In genomic region chr12:100414717-100415398, GRCm38 (mm10) we compare ENCODE assay signal across 21 mouse cellular contexts.
DNase-seq lines count a peak whose midpoint lies in the region; ATAC-seq and TF ChIP-seq lines count a peak whose summit lies in the region.
"Had no signal": no experiment of that assay in that cellular context is flagged by ENCODE, and none has a peak within 500 bp of the region (broad histone marks: within the 10 kb centered on the region; RNA-seq: fewer than 3 reads in every experiment).

No protein-coding gene starts in this region.

- H3K36me3 ChIP-seq in heart, adult 2 months (ENCODE audit: control insufficient read depth, insufficient read depth, low read length) = peaks cover 2% of the 10 kb centered on the region; the same call in 1 of the 2 replicates
- peaks cover 24% of the 10 kb centered on the region for H3K36me3 ChIP-seq in hindbrain, embryonic 13.5 days
- H3K36me3 ChIP-seq in hindbrain, postnatal 0 days (ENCODE audit: insufficient read depth, low read length) = peaks cover 9% of the 10 kb centered on the region; the same call in 1 of the 2 replicates
- H3K36me3 ChIP-seq in lung, embryonic 14.5 days (ENCODE audit: insufficient read depth) = peaks cover 15% of the 10 kb centered on the region
- H3K36me3 ChIP-seq in stomach, embryonic 16.5 days (ENCODE audit: control insufficient read depth, insufficient read depth, low read length) = no peaks in the 10 kb centered on the region
- H3K36me3 ChIP-seq: liver, embryonic 15.5 days had no signal

- WGBS in heart, adult 2 months = 67% methylated on average over 14 of the region's 14 CpGs
- WGBS in hindbrain, embryonic 13.5 days = 78% methylated on average over 14 of the region's 14 CpGs
- 72% methylated on average over 14 of the region's 14 CpGs for WGBS in hindbrain, postnatal 0 days
- WGBS in lung, embryonic 14.5 days = 56% methylated on average over 14 of the region's 14 CpGs
- WGBS in stomach, embryonic 16.5 days = 65% methylated on average over 14 of the region's 14 CpGs

- TF ChIP-seq POLR2A in heart, adult 2 months (IDR thresholded peaks at IDR 0.05; ENCODE audit: insufficient read depth, low read depth, low read length) = no peak

- TF ChIP-seq EP300 in heart, adult 2 months (IDR thresholded peaks at IDR 0.05; ENCODE audit: insufficient read depth, low read depth, low read length) = no peak

- 0 out of 2 replicates have a peak, but pooled peaks have one; percentile 36 for ATAC-seq in hindbrain, embryonic 13.5 days (ENCODE audit: low FRiP score)
- no peak for ATAC-seq in hindbrain, postnatal 0 days
- ATAC-seq in lung, embryonic 14.5 days (ENCODE audit: insufficient read depth) = peak; percentile 71
- ATAC-seq in stomach, embryonic 16.5 days (ENCODE audit: insufficient read depth, low FRiP score) = peak; percentile 69
- ATAC-seq: midbrain, embryonic 15.5 days had no signal

- H3K27me3 ChIP-seq in heart, adult 2 months (ENCODE audit: control insufficient read depth, insufficient read depth, low read length) = no peaks in the 10 kb centered on the region
- H3K27me3 ChIP-seq in hindbrain, embryonic 13.5 days = no peaks in the 10 kb centered on the region
- H3K27me3 ChIP-seq in hindbrain, postnatal 0 days (ENCODE audit: insufficient read depth, low read length) = no peaks in the 10 kb centered on the region
- no peaks in the 10 kb centered on the region for H3K27me3 ChIP-seq in lung, embryonic 14.5 days (ENCODE audit: insufficient read depth, low read length)
- H3K27me3 ChIP-seq in stomach, embryonic 16.5 days (ENCODE audit: control insufficient read depth, insufficient read depth, low read length) = no peaks in the 10 kb centered on the region
- H3K27me3 ChIP-seq: liver, embryonic 15.5 days; megakaryocyte, embryonic 14.5 days; midbrain, embryonic 15.5 days had no signal

- TF ChIP-seq CTCF in heart, adult 2 months (IDR thresholded peaks at IDR 0.05) = peak; percentile 20; the same call in 1 of the 2 replicates
- TF ChIP-seq CTCF in hindbrain, postnatal 0 days (IDR thresholded peaks at IDR 0.05; ENCODE audit: low read depth) = no peak
- TF ChIP-seq CTCF in lung, embryonic 14.5 days (IDR thresholded peaks at IDR 0.05; ENCODE audit: low read depth) = no peak

- no peak overlapping the region for H3K4me2 ChIP-seq in hindbrain, embryonic 13.5 days
- H3K4me2 ChIP-seq in hindbrain, postnatal 0 days (ENCODE audit: low read depth, low read length) = no peak overlapping the region
- H3K4me2 ChIP-seq in lung, embryonic 14.5 days = no peak overlapping the region
- no peak overlapping the region for H3K4me2 ChIP-seq in stomach, embryonic 16.5 days (ENCODE audit: low read depth, low read length)
- H3K4me2 ChIP-seq: liver, embryonic 15.5 days; midbrain, embryonic 15.5 days had no signal

- no peak overlapping the region for H3K4me3 ChIP-seq in heart, adult 2 months
- H3K4me3 ChIP-seq in hindbrain, embryonic 13.5 days = no peak overlapping the region
- no peak overlapping the region for H3K4me3 ChIP-seq in hindbrain, postnatal 0 days (ENCODE audit: low read length)
- H3K4me3 ChIP-seq in lung, embryonic 14.5 days (ENCODE audit: low read depth, low read length) = no peak overlapping the region
- no peak overlapping the region for H3K4me3 ChIP-seq in stomach, embryonic 16.5 days (replicated peaks; ENCODE audit: low read length)
- H3K4me3 ChIP-seq: hindbrain, embryonic 10.5 days; liver, embryonic 15.5 days; megakaryocyte, embryonic 14.5 days; midbrain, embryonic 15.5 days had no signal

- no peak overlapping the region for H3K9ac ChIP-seq in heart, adult 2 months (ENCODE audit: low read depth, low read length)
- no peak overlapping the region for H3K9ac ChIP-seq in hindbrain, embryonic 13.5 days
- H3K9ac ChIP-seq in hindbrain, postnatal 0 days (replicated peaks; ENCODE audit: low read length) = no peak overlapping the region
- H3K9ac ChIP-seq in lung, embryonic 14.5 days = no peak overlapping the region
- H3K9ac ChIP-seq in stomach, embryonic 16.5 days (ENCODE audit: low read length) = peak overlapping the region; percentile 11; the same call in 1 of the 2 replicates
- H3K9ac ChIP-seq: liver, embryonic 15.5 days; midbrain, embryonic 15.5 days had no signal

- no peaks in the 10 kb centered on the region for H3K79me2 ChIP-seq in heart, adult 2 months (replicated peaks; ENCODE audit: control insufficient read depth, insufficient read depth, low read length)

- intact Hi-C loops in heart, adult 2 months (cut with DNase I) = no loop called here
- intact Hi-C loops in heart, postnatal 25 days (cut with DNase I) = no loop called here

- no peaks in the 10 kb centered on the region for H3K9me3 ChIP-seq in hindbrain, embryonic 13.5 days
- H3K9me3 ChIP-seq in hindbrain, postnatal 0 days (ENCODE audit: low read length) = no peaks in the 10 kb centered on the region
- no peaks in the 10 kb centered on the region for H3K9me3 ChIP-seq in lung, embryonic 14.5 days (ENCODE audit: low read depth, low read length)
- no peaks in the 10 kb centered on the region for H3K9me3 ChIP-seq in stomach, embryonic 16.5 days (replicated peaks; ENCODE audit: control insufficient read depth, low read length)
- H3K9me3 ChIP-seq: hindbrain, embryonic 10.5 days; liver, embryonic 15.5 days; megakaryocyte, embryonic 14.5 days; midbrain, embryonic 15.5 days had no signal

- peaks cover 2% of the 10 kb centered on the region for H3K4me1 ChIP-seq in heart, adult 2 months (ENCODE audit: control insufficient read depth, insufficient read depth, low read length)
- 0 out of 2 replicates have a peak, but pooled peaks cover 8% of the 10 kb centered on the region for H3K4me1 ChIP-seq in hindbrain, embryonic 13.5 days (replicated peaks)
- no peaks in the 10 kb centered on the region for H3K4me1 ChIP-seq in hindbrain, postnatal 0 days (ENCODE audit: insufficient read depth, low read length)
- H3K4me1 ChIP-seq in lung, embryonic 14.5 days (ENCODE audit: insufficient read depth) = no peaks in the 10 kb centered on the region
- peaks cover 6% of the 10 kb centered on the region; the same call in 1 of the 2 replicates for H3K4me1 ChIP-seq in stomach, embryonic 16.5 days (ENCODE audit: control insufficient read depth, insufficient read depth, low read length)
- H3K4me1 ChIP-seq: liver, embryonic 15.5 days had no signal

- no peak for DNase-seq in heart, adult 2 months
- DNase-seq in heart, postnatal 25 days (ENCODE audit: low spot score) = no peak
- DNase-seq in hindbrain, postnatal 0 days (ENCODE audit: low spot score) = no peak
- DNase-seq in lung, embryonic 14.5 days = no peak
- no peak for DNase-seq in lung, postnatal 25 days (ENCODE audit: low spot score)
- DNase-seq in cerebellum, adult 11 months = no peak
- DNase-seq: adrenal gland, postnatal 10 days; B cell, adult 2 months; cerebellum, adult 18-20 months; gastrocnemius, postnatal 25 days; kidney, adult 9 months; layer of hippocampus, adult 9-11 months; lung, postnatal 10 days; spleen, adult 18-20 months; thymus, postnatal 14 days had no signal

- H3K27ac ChIP-seq in heart, adult 2 months = no peak overlapping the region
- no peak overlapping the region for H3K27ac ChIP-seq in hindbrain, embryonic 13.5 days
- no peak overlapping the region for H3K27ac ChIP-seq in hindbrain, postnatal 0 days
- no peak overlapping the region for H3K27ac ChIP-seq in lung, embryonic 14.5 days (ENCODE audit: low read depth)
- H3K27ac ChIP-seq in stomach, embryonic 16.5 days (ENCODE audit: low read length) = no peak overlapping the region
- H3K27ac ChIP-seq: hindbrain, embryonic 10.5 days; liver, embryonic 15.5 days; midbrain, embryonic 15.5 days had no signal
